Mouse (Mus musculus): ENCODE data around the gene Dera. TPM values are rescaled to one million over a fixed set of nuclear protein-coding genes. Genes with fewer than 3 reads are reported as not detected.
"Not testable (repeated sequence)": the region's sequence is repeated elsewhere in the genome, so short reads cannot be mapped to it uniquely, and the experiment has no call there.

The Dera gene
- 13.7 and 14.3 TPM in 2 replicates for polyA plus RNA-seq (2015; fragmentation: Nextera tagmentation; extraction: Ambion mirVana)

DNA sequence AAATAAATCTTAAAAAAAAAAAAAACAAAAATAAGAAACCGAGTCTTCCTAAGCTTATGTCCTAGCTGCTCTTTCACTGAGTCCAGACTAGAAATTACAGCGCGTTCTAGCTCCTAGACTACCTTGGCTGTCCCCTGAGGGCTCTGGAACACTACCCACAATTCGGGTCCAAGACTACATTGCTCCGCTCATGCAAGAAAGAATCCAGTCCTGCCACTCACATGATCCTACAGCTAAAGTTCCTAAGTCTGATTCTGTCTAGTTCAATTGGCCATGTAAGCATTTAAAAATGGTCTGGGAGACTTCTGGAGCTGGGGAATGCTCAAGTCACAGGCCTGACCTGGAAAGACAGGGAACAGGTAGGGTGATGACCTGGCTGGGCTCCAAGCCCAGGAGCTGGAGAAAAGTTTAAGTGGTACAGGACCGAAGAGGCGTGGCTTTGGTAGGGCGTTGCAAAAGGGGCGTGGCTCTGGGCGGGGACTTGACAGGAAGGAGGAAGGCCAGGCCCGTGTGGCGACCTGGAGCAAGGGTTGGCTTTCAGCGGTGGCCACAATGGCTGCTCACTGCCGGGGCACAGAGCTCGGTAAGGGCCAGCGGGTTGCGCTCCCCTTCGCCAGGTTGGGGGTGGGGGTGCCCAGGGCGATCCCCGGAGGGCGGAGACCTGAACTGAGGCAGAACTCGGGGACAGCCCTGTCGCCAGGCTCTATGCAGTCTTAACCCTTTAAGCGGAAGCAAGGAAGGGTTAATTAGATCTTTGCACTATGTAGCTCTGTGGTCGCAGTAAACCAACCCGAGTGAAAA, at the start of gene Dera:
Dera (plus strand) TSS at position 491 of the 801 bp plus-strand sequence.
- Histone ChIP-seq H3K27ac (ENCODE audit: low read depth, low read length) (no peak within 1 kb of the TSS), H3K4me3 (ENCODE audit: low read length) (peak within 1 kb of the TSS; percentile 67), H3K4me2 (ENCODE audit: low read length) (peak within 1 kb of the TSS; percentile 94), H3K27me3 (replicated peaks; ENCODE audit: control insufficient read depth, insufficient read depth, low read length) (no peaks in the 10 kb centered on the region), H3K9me3 (ENCODE audit: control insufficient read depth, low read length) (no peaks in the 10 kb centered on the region), H3K4me1 (ENCODE audit: control insufficient read depth, insufficient read depth, low read depth, low read length) (peaks cover 4% of the 10 kb centered on the region; the same call in 1 of the 2 replicates), H3K36me3 (ENCODE audit: control insufficient read depth, insufficient read depth, low read length) (peaks cover 16% of the 10 kb centered on the region), H3K9ac (ENCODE audit: low read depth, low read length) (peak within 1 kb of the TSS; percentile 77)
- peak; percentile 80 for ATAC-seq
- WGBS: 13% methylated on average over 23 of the region's 26 CpGs

DNA sequence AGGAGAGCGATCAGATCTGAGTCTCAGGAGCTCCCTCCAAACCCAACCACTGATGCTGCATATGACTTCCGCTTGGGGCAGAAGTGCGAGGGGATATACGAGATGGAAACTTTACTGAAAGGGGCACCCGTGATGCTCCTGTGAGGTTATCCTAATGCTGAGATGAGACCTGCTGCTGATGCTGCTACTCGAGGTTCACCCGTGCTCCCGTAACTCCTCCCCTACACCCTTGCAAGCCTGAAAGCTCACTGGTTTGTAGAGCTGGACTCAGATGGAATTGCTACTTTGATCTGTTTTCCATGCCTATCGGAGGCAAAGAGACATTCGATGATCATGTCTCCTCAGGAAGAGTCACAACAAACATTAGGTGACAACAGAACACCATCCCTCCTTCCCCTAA, 48.1 kb upstream of the Dera start:
- 89% methylated on average over 10 of the region's 10 CpGs for WGBS
- no peaks in the 10 kb centered on the region for H3K27me3 ChIP-seq (replicated peaks; ENCODE audit: control insufficient read depth, insufficient read depth, low read length)
- no peaks in the 10 kb centered on the region for H3K9me3 ChIP-seq (ENCODE audit: control insufficient read depth, low read length)
- H3K4me3 ChIP-seq (ENCODE audit: low read length): no peak overlapping the region
- H3K4me1 ChIP-seq (ENCODE audit: control insufficient read depth, insufficient read depth, low read depth, low read length): no peaks in the 10 kb centered on the region
- no peak overlapping the region for H3K9ac ChIP-seq (ENCODE audit: low read depth, low read length)
- no peak overlapping the region for H3K27ac ChIP-seq (ENCODE audit: low read depth, low read length)
- no peak for ATAC-seq
- H3K36me3 ChIP-seq (ENCODE audit: control insufficient read depth, insufficient read depth, low read length): no peaks in the 10 kb centered on the region
- H3K4me2 ChIP-seq (ENCODE audit: low read length): no peak overlapping the region

DNA sequence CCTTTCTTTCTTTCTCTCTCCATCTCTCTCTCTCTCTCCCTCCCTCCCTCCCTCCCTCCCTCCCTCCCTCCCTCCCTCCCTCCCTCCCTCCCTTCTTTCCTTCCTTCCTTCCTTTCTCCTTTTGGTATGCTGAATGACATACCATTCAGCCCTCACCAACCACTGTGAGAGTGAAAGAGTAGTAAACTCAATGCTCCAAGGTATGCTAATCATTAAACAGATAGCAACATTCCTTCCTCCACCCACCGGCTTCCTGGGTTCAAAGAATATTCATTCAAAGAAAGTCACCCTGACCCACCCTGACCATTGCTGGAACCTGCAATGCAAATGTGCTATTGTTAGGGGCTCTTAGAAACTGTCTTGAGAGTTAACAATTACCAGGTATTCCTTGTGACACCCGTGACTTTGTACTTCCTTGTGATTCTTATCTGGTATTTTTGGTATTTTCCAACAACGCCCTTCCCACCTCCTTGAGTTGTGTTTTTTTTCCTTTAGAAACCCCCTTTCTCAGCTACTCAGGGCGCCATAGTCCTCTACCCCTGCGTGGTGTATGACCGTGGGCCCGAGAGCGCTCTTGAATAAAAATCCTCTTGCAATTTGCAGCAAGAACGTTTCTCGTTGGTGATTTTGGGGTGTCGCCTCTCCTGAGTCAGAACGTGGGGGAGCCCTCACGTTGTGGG, 45.5 kb upstream of the Dera start:
- H3K4me2 ChIP-seq (ENCODE audit: low read length); H3K36me3 ChIP-seq (ENCODE audit: control insufficient read depth, insufficient read depth, low read length); H3K27ac ChIP-seq (ENCODE audit: low read depth, low read length); H3K4me3 ChIP-seq (ENCODE audit: low read length); H3K9me3 ChIP-seq (ENCODE audit: control insufficient read depth, low read length); ATAC-seq; H3K4me1 ChIP-seq (ENCODE audit: control insufficient read depth, insufficient read depth, low read depth, low read length); H3K9ac ChIP-seq (ENCODE audit: low read depth, low read length); H3K27me3 ChIP-seq (replicated peaks; ENCODE audit: control insufficient read depth, insufficient read depth, low read length): not testable (repeated sequence)
- 89% methylated on average over 13 of the region's 13 CpGs for WGBS

DNA sequence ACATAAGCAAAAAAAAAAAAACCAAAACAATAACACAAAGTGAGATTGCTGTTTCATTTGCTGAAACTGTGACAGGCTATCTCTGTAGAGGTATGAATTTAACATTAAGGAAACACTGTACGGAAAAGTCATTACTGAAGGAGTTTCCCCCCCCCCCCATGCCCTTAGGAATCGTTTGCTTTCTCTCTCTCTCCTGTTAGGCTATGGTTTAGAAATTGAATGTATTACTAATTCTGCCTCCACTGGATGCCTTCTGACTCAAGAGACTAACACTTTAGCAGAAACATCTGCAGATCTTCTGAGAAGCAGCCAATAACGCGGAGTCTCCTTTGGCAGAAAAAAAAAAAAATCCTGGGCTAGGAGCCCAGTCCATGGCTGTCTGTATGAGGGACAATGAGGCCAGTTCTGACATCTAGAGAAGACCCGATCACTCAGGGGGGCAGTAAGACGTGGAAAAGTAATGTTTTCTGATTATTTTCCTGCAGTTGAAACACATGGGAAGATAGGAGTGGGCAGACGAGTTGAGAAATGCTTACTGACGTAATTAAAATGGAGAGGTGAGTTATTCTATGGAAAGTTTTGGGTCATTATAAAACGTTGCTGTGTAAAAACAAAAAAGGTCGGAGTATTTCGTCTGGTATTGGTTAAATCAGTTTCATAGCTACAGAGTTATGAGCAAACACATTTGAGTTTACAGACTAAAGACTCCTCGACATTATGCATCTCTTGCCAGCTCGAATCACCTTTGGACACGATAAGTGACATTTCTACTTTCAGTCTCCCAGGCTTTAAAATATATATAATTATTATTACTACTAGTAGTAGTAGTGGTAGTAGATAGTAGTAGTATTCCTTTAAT, 43.9 kb upstream of the Dera start:
- Histone ChIP-seq H3K4me1 (ENCODE audit: control insufficient read depth, insufficient read depth, low read depth, low read length) (peaks cover 2% of the 10 kb centered on the region; the same call in 1 of the 2 replicates), H3K36me3 (ENCODE audit: control insufficient read depth, insufficient read depth, low read length) (no peaks in the 10 kb centered on the region), H3K27ac (ENCODE audit: low read depth, low read length) (no peak overlapping the region), H3K27me3 (replicated peaks; ENCODE audit: control insufficient read depth, insufficient read depth, low read length) (no peaks in the 10 kb centered on the region), H3K9me3 (ENCODE audit: control insufficient read depth, low read length) (no peaks in the 10 kb centered on the region), H3K4me3 (ENCODE audit: low read length) (no peak overlapping the region), H3K4me2 (ENCODE audit: low read length) (no peak overlapping the region), H3K9ac (ENCODE audit: low read depth, low read length) (no peak overlapping the region)
- ATAC-seq: no peak
- WGBS: 70% methylated on average over 14 of the region's 14 CpGs

DNA sequence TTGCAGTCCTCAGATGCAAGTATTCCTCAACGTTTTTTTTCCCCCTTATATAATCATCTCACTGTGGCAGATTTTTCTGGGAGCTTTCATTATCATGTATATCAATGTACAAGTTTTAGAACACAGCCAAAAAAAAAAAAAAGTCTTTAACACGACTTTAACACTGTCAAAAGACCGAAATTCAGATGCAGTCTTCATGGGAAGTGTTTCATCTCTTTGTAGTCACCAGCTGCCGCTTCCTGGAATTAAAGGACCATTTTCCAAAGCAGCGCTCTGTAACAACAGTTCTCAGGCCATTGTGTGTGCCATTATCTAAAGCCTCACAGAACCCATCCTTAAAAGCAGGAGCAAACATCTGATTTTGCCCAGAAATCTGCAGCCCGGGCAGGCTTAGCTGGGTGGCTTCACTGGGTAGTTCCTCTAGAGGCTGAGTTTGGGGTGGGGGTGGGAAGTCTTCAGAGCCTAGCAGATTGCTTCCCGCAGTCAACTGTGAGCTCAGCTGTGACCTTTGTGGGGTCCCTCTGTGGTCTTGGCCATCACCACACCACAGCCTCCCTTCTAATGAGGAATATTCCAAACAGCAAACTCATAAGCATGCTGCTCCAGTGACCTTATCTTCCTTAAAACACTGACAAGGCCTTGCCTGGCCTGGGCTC, 41.6 kb upstream of the Dera start:
- no peaks in the 10 kb centered on the region for H3K9me3 ChIP-seq (ENCODE audit: control insufficient read depth, low read length)
- no peak overlapping the region for H3K9ac ChIP-seq (ENCODE audit: low read depth, low read length)
- H3K27ac ChIP-seq (ENCODE audit: low read depth, low read length): no peak overlapping the region; the same call in 1 of the 2 replicates
- peaks cover 2% of the 10 kb centered on the region; the same call in 1 of the 2 replicates for H3K4me1 ChIP-seq (ENCODE audit: control insufficient read depth, insufficient read depth, low read depth, low read length)
- no peaks in the 10 kb centered on the region for H3K27me3 ChIP-seq (replicated peaks; ENCODE audit: control insufficient read depth, insufficient read depth, low read length)
- WGBS: 33% methylated on average over 7 of the region's 7 CpGs
- no peak overlapping the region for H3K4me2 ChIP-seq (ENCODE audit: low read length)
- H3K36me3 ChIP-seq (ENCODE audit: control insufficient read depth, insufficient read depth, low read length): no peaks in the 10 kb centered on the region
- ATAC-seq: peak; percentile 9; the same call in 1 of the 2 replicates
- H3K4me3 ChIP-seq (ENCODE audit: low read length): no peak overlapping the region

DNA sequence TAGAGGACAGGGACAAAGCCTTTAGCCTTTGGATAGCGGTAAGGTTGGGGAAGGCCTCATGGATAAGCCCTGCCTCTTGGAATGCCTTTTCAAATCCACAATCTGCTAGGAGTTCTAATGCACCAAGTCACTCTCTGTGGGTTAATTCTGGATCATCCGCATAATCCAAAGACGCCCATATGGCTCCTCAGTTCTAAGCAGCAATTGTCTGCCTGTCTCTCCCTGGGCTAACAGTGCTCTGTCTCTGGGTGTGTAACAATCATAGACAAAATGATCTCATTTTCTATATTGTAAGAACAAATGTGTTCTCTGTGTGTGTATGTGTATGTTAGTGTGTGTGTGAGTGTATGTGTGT, 41.1 kb upstream of the Dera start:
- 66% methylated on average over 3 of the region's 3 CpGs for WGBS
- no peaks in the 10 kb centered on the region for H3K9me3 ChIP-seq (ENCODE audit: control insufficient read depth, low read length)
- no peaks in the 10 kb centered on the region for H3K36me3 ChIP-seq (ENCODE audit: control insufficient read depth, insufficient read depth, low read length)
- H3K4me1 ChIP-seq (ENCODE audit: control insufficient read depth, insufficient read depth, low read depth, low read length): peaks cover 2% of the 10 kb centered on the region; the same call in 1 of the 2 replicates
- no peak overlapping the region for H3K27ac ChIP-seq (ENCODE audit: low read depth, low read length)
- no peak overlapping the region for H3K4me2 ChIP-seq (ENCODE audit: low read length)
- no peak overlapping the region for H3K4me3 ChIP-seq (ENCODE audit: low read length)
- H3K9ac ChIP-seq (ENCODE audit: low read depth, low read length): no peak overlapping the region
- ATAC-seq: peak; percentile 42; the same call in 1 of the 2 replicates
- H3K27me3 ChIP-seq (replicated peaks; ENCODE audit: control insufficient read depth, insufficient read depth, low read length): no peaks in the 10 kb centered on the region

DNA sequence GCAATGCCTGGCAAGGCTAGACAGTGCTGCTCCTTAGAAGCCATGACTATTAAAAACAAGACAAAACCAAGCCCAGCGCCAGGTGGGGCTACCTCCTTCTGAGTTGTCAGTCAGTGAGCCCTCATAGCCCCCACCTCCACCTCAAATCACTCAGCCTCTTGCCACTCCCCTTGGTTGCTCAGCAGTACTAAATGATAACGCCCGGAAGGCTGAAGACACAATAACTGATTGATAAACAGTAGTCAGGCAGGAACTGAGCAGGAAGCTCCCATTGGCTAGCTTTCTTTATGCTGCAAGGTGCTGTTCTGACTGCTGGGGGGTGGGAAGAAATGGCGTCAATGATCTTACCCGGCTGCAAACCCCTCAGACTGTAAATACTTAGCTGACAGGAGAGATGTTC, 37.5 kb upstream of the Dera start:
- H3K27ac ChIP-seq (ENCODE audit: low read depth, low read length): no peak overlapping the region
- no peaks in the 10 kb centered on the region for H3K27me3 ChIP-seq (replicated peaks; ENCODE audit: control insufficient read depth, insufficient read depth, low read length)
- H3K4me3 ChIP-seq (ENCODE audit: low read length): no peak overlapping the region
- no peak overlapping the region for H3K4me2 ChIP-seq (ENCODE audit: low read length)
- H3K36me3 ChIP-seq (ENCODE audit: control insufficient read depth, insufficient read depth, low read length): no peaks in the 10 kb centered on the region
- no peak overlapping the region for H3K9ac ChIP-seq (ENCODE audit: low read depth, low read length)
- 61% methylated on average over 5 of the region's 5 CpGs for WGBS
- H3K9me3 ChIP-seq (ENCODE audit: control insufficient read depth, low read length): no peaks in the 10 kb centered on the region
- no peak for ATAC-seq
- H3K4me1 ChIP-seq (ENCODE audit: control insufficient read depth, insufficient read depth, low read depth, low read length): peaks cover 2% of the 10 kb centered on the region; the same call in 1 of the 2 replicates

DNA sequence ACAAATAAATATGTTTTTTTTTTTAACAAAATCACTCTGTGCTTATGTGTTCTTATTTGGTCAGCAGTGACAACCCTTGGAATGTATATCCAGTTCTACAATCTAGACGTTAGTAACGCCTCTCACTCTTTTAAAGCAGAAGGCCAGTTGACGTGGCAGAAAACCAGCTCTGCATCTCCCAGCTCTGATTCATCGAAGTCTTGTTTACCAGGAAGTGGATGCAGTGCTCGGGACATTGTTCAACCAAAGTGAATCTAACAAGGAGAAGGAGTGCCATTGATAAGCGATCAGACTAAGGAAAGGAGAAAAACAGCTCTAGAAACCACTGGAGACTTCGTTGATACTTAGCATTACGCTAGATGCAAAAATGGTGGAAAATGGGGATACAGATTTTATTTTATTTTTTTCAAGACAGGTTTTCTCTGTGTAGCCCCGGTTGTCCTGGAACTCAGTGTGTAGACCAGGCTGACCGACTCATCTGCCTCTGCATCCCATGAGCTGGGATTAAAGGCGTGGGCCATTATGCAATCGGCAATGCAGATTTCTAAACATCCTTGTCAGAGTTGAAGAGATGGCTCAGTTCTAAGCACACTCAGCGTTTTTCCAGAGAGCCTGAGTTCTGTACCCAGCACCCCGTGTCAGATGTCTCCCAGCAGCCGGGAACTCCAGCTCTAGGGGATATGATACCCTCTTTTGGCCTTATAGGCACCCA, 32.0 kb upstream of the Dera start:
- H3K4me1 ChIP-seq (ENCODE audit: control insufficient read depth, insufficient read depth, low read depth, low read length): no peaks in the 10 kb centered on the region
- H3K9me3 ChIP-seq (ENCODE audit: control insufficient read depth, low read length): no peaks in the 10 kb centered on the region
- H3K27ac ChIP-seq (ENCODE audit: low read depth, low read length): no peak overlapping the region
- H3K9ac ChIP-seq (ENCODE audit: low read depth, low read length): no peak overlapping the region
- no peaks in the 10 kb centered on the region for H3K27me3 ChIP-seq (replicated peaks; ENCODE audit: control insufficient read depth, insufficient read depth, low read length)
- H3K4me3 ChIP-seq (ENCODE audit: low read length): no peak overlapping the region
- no peak overlapping the region for H3K4me2 ChIP-seq (ENCODE audit: low read length)
- H3K36me3 ChIP-seq (ENCODE audit: control insufficient read depth, insufficient read depth, low read length): no peaks in the 10 kb centered on the region
- ATAC-seq: no peak
- WGBS: 90% methylated on average over 15 of the region's 15 CpGs

Measured in hindbrain, embryonic 16.5 days (tissue).